Mouse (Mus musculus) lung, adult 18-20 months (tissue): Measurements from ENCODE around the gene Rnf212b.

Experiments used
- DNase-seq, 2 experiments: peaks; one replicate each; pipeline ENCODE4 v3.0.0; 2022; ENCODE audit warnings: mixed read lengths in 2 of 2

The Rnf212b gene

DNA sequence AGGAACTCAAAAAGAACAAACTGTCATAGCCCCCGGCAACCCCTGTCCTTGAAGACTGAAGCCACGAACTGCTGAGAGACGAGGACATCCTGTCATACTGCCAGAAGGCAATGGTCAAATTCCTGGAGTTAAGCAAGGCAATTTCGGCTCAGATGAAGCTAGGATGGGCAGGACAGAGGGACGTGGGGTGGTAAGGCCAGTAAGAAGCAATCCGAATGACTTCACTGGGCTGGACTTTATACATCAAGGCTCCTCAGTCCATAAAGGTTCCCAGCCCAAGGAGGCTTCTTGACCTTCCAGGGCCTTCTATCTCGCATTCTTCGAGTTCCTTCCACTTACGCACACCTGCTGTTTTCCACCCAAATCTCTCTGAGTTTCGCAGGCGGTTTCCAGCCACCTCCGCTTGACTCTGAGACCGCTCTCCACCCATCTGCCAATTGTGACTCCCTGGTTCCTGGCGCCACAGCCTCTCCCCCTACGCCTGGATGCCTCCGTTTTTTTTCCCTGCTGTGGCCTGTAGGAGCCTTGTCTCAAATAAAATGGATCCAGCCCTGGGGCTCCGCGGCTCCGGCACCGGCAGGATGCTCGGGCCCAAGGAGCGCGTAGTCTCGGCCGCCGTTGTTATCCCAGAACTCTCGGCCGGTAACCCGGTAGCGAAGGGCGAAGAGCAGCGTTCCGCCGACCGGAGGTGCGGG, 62.0 kb downstream of the Rnf212b start:
- peak in 1 of 2 experiments; percentile 45 for DNase-seq

DNA sequence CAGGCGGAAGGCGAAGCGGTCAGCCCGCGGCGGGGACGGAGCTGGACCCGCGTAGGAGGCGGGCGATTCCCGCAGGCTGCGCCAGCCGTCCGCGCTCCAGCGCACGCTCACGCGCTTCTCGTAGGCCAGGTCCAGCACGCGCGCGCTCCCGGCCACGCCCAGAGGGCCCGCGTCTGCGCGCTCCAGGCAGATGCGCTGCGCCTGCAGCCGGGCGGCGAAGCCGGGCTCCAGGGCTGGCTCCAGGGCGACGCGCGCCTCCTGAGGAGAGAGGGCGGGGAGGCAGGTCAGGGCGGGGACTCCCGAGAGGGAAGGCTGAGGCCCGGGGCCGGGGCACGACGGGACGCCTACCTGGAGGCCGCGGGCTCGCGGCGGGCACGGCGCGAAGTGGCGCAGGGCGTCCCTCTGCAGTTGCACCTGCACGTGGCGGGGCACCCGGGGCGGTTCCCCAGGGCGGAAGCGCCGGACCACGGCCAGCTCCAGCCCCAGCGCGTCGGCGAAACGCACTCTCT, 62.7 kb downstream of the Rnf212b start:
- peak; percentile 91 to 94 for DNase-seq

DNA sequence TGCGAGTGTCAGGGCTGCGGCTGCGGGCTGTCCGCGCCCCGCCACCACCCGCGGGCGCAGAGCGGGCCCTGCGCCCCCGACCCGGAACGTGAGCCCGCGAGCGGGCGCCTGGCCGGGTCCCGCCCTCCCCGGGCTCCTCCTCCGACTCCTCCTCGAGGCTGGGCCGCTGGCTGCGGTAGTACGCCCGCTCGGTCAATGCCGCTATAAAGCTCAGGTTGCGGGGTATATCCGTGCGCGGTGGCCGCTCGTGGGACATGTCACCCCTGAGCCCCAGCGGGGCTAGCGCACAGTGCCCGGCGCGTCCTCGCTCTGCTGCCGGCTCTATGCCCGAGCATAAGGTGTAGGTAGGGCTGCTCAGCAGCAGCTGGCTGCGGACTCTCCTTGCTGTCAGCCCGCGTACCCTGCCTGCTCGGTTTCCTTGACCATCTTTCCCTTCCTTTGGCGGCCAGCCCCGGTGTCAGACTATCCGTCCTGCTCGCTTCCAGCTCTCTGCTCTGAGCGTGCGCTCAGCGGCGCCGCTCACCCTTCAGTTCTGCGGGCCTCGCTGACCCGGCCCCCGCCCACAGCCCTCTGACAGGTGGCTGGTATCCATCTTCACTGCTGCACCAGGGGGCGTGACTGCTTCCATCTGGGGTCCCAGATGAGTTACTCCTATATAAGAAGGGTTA, 63.2 kb downstream of the Rnf212b start, which contains the start of gene Ppp1r3e:
Gene Ppp1r3e (minus strand): TSS at position 503 of the 668 bp plus-strand sequence.
- peak; percentile 72 for DNase-seq

DNA sequence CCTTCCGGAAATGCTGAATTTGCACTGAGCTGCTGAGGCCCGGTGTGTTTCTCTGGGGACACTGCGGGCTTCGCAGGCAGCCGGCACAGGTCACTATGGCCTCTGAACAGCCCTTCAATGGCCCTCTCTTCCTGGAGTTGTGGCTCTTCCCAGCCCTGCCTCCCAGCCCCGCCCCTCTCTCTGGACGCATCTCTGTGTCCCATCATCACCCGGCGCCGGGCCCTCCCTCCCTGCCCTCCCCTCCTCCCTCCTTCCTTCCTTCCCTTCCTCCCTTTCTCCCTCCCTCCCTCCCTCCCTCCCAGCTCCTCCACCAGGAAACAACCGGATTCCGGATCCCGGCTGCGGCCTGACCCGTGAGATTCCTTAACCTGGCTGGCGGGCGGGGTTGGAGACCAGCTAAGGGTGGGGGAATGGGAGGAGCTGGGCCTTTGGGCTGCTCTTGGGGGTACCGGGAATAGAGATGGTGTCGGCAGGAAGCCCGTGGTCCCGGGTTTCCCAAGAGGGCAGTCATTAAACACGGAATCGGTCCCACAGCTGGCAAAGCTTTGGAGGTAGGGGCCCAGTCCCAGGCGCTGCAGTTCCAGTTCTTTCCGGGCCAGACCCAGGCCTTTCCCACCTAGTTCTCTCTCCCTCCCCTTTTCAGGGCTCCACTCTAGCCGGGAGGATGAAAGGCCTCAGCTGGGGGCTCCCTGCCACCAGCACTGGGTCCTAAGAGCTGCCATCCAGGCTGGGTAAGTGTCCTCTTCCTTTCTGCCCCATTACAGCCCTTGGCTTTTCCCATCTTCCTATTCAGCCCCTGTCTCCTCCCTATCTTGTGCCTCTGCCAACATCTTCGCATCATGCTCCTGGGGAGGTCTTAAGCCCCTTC, 69.4 kb downstream of the Rnf212b start, which contains the start of the genes Bcl2l2 and Gm20521:
Gene Bcl2l2 (plus strand): TSS at position 224 of the 868 bp plus-strand sequence.
Gene Gm20521 (plus strand): TSS at position 288 of the 868 bp plus-strand sequence.
- DNase-seq: peak; percentile 82 to 89

DNA sequence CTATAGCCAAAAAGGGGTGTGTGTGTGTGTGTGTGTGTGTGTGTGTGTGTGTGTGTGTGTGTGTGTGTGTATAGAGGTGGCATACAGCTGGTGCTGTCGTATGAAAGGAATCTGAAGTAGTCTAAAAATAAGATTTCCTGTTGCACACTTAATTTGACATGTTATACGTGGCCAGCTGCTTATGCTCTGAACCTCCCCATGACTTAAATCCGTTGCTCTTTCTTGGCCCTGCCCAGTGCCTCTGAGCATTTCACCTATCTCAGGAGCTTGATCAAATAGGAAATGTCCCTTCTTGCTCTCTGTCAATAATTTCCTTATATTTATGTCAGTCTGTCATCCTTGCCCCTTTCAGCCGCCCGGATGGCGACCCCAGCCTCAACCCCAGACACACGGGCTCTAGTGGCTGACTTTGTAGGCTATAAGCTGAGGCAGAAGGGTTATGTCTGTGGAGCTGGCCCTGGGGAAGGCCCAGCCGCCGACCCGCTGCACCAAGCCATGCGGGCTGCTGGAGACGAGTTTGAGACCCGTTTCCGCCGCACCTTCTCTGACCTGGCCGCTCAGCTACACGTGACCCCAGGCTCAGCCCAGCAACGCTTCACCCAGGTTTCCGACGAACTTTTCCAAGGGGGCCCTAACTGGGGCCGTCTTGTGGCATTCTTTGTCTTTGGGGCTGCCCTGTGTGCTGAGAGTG, 70.2 kb downstream of the Rnf212b start:
- no peak for DNase-seq

DNA sequence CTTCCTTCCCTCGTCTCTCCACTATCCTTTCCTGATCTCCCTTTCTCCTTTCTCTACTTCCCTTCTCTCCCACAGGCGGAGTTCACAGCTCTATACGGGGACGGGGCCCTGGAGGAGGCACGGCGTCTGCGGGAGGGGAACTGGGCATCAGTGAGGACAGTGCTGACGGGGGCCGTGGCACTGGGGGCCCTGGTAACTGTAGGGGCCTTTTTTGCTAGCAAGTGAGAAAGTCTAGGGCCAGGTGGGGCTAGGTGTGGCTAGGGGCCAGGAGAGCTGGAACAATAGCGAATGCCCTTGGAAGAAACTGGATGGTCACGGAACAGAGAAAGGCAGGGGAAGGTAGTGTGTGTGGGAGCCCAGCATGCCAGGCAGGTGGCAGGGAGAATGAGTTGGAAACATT, 71.4 kb downstream of the Rnf212b start:
- no peak for DNase-seq

DNA sequence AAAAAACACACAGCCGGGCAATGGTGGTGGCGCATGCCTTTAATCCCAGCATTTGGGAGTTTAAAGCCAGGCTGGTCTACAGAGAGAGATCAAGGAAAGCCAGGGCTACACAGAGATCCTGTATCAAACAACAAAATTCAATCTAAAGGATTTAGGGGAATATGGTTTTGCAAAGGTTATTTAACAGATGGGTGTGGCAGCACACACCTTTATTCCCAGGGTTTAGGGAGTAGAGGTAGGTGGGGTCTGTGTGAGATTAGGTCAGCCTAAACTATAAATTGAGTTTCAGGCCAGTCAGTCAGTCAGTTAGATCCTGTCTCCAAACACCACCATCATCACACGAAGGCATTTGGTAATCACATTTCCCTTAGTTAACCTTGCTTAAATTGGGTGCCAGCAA, 78.3 kb downstream of the Rnf212b start, which contains the start of gene Pabpn1:
Gene Pabpn1 (plus strand): TSS at position 301 of the 400 bp plus-strand sequence.
- DNase-seq: no peak

DNA sequence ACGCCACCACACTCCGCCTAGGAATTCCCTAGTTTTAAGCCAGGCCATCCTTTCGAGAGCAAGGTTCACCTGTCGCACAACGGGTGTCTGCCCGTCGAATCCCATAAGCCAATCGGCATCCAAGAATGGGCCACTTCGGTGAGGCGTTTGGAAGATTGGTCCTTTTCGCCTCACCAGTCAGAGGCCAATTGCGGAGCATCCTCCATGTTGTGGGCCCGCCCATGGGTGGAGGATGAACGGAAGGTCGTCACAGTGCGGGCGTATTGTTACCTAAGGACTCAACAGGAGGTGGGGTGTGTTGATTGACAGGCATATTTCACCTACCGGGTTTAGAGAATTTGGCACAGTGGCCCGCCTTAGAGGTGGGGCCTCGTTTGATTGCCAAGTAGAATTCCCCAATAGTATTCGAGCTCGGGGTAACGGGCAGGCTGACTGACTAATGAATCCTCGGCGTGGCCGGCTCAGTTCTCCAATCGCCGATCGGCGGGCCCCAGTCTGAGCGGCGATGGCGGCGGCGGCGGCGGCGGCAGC, 79.8 kb downstream of the Rnf212b start:
- peak; percentile 99 for DNase-seq

DNA sequence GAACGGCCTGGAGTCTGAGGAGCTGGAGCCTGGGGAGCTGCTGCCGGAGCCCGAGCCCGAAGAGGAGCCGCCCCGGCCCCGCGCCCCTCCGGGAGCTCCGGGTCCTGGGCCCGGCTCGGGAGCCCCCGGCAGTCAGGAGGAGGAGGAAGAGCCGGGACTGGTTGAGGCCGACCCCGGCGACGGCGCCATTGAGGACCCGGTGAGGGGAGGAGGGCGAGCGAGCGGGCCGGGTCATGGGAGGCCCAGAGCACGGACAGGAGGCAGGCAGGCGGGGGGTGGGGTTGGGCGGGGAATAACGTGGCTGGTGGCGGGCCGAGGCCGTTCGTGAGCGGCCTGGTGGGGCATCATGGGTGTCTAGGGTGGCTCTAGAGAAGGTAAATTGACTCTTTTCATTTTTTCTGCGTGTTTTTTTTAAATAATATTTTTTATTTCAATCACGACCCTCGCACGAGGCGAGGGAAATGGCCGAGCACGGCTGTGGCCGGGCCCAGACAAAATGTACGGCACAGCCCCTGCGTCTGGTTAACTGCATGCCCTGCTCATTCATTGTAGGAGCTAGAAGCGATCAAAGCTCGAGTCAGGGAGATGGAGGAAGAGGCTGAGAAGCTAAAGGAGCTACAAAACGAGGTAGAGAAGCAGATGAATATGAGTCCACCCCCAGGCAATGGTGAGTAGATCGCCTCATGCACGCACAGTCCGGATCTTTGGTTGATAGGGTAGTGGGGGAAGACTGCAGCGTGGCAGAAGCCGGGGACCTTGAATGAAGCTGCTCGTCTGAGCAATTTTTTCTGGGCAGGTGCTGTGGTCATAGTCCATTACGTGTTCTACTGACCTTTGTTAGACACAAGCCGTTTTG, 80.6 kb downstream of the Rnf212b start:
- peak; percentile 64 to 70 for DNase-seq

DNA sequence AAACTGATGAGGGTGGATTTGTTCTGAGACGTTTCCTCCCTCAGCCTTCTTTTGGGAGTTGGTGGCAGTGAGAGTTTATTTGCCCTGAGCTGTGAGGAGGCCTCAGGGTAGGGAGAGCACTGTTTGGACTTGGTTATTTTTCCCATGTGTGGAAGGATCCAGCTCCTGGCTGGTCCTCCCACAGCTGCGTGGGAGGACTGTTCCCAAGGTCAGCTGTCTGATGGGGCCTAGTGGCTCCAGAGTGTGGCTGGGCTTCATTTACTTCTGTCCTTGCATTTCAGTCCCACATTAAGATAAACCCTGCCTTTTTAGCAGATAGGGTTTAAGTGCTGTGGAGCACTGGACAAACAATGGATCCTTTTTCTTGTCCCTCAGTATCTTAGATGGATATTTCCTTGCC, 83.5 kb downstream of the Rnf212b start:
- no peak for DNase-seq

DNA sequence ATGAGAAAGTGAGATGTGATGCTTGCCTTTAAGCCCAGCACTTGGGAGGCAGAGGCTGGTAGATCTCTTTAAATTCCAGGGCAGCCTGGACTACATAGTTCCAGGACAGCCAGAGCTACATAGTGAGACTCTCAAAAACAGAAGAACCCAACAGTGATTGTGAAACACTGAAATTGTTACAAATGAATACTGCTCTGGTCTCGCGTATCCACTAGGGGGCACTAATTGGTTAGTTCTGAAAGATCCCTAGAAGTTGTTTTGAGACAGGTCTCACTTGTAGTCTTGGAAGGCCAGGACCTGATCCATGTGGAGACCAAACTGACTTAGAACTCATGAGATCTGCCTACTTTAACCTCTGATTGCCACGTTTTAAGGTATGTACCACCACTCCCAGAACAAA, 86.4 kb downstream of the Rnf212b start:
- DNase-seq: peak; percentile 70 to 79

DNA sequence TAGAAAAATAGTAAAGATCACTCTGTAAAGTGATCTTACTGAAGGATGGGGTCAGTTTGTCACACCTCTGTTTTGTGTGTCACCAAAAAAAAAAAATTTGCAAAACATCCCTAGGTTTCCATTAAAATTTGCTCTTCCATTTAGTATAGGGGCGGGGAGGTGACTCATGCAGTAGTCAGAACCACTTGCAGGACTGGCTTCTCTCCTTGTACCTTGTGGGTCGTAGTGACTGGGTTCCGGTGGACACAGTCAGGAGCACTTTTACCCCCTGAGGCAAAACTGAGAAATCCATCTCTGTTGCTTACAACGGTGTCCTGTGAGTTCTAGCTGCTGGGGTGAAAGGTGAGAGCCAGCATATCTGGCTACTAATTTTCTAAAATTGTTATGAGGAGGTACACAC, 89.7 kb downstream of the Rnf212b start:
- no peak for DNase-seq
